Mouse (Mus musculus) embryonic facial prominence, embryonic 10.5 days (tissue): ENCODE measurements around the gene Fmc1. TPM values are rescaled to one million over a fixed set of nuclear protein-coding genes. Genes with fewer than 3 reads are reported as not detected.
"Not testable (repeated sequence)": the region's sequence is repeated elsewhere in the genome, so short reads cannot be mapped to it uniquely, and the experiment has no call there.

Experiments used
- DNase-seq: peaks from one replicate; pipeline ENCODE4 v3.0.0-alpha.2; 2017; ENCODE audit warnings: low spot score
- H3K27ac ChIP-seq: fragments of 300-500 bp; sonication (generic); replicated peaks from 2 replicates; pipeline ENCODE4 v1.5.1; 2016; ENCODE audit warnings: mild to moderate bottlenecking
- H3K27me3 ChIP-seq: fragments of 300-500 bp; sonication (generic); replicated peaks from 2 replicates; pipeline ENCODE4 v1.6.1; 2016; ENCODE audit warnings: low read depth, mild to moderate bottlenecking; ENCODE audit not compliant: poor library complexity, severe bottlenecking
- H3K36me3 ChIP-seq: fragments of 300-500 bp; sonication (generic); replicated peaks from 2 replicates; pipeline ENCODE4 v1.6.1; 2016; ENCODE audit warnings: mild to moderate bottlenecking, moderate library complexity
- H3K4me1 ChIP-seq: fragments of 300-500 bp; sonication (generic); 2 replicates; pipeline ENCODE4 v1.6.1; 2016
- H3K4me3 ChIP-seq: fragments of 300-500 bp; sonication (generic); 2 replicates; pipeline ENCODE4 v1.5.1; 2016; ENCODE audit warnings: mild to moderate bottlenecking, moderate library complexity
- H3K9me3 ChIP-seq: fragments of 300-500 bp; sonication (generic); 2 replicates; pipeline ENCODE4 v1.6.1; 2016; ENCODE audit warnings: mild to moderate bottlenecking
- WGBS: fragments of 180-500 bp; shearing (Covaris S2); methylation state at CpG from one replicate; pipeline ENCODE4 v1.1.7; 2016; 5-methylcytosine and 5-hydroxymethylcytosine counted together
- polyA plus RNA-seq: library from polyadenylated mRNA; unstranded; fragments of >200 nt; fragmentation: Nextera tagmentation; extraction: Ambion mirVana; gene quantifications from 2 replicates; pipeline ENCODE4 v1.2.1, GENCODE M21; 2016

Gene Fmc1
- polyA plus RNA-seq, 1 experiment from 2014 or later = 102 TPM

- Histone ChIP-seq H3K9me3 (no peaks in the 10 kb centered on the region), H3K4me1 (peaks cover 23% of the 10 kb centered on the region), H3K36me3 (peaks cover 18% of the 10 kb centered on the region), H3K4me3 (peak overlapping the region; percentile 90), H3K27ac (no peak overlapping the region), H3K27me3 (no peaks in the 10 kb centered on the region)
- WGBS = 80% methylated on average over 1 of the region's 1 CpGs
- DNase-seq = no peak
These were observed 2.5 kb downstream of the Fmc1 start for GRCm38 (mm10) chr6:38535788-38536187.

GRCm38 (mm10) chr6:38544141-38544540 is 10.8 kb downstream of the Fmc1 start:
- H3K4me1 ChIP-seq, H3K9me3 ChIP-seq: not testable (repeated sequence)
- 95% methylated on average over 5 of the region's 5 CpGs for WGBS

GRCm38 (mm10) chr6:38547005-38547404 is 13.7 kb downstream of the Fmc1 start:
- WGBS = 89% methylated on average over 2 of the region's 2 CpGs
- H3K4me3 ChIP-seq, H3K4me1 ChIP-seq, H3K27me3 ChIP-seq, H3K27ac ChIP-seq, H3K9me3 ChIP-seq, H3K36me3 ChIP-seq, DNase-seq: not testable (repeated sequence)

More at GRCm38 (mm10) chr6:38544141-38544540, 10.8 kb downstream of the Fmc1 start:
- H3K27ac ChIP-seq, H3K27me3 ChIP-seq, H3K4me3 ChIP-seq, DNase-seq: not testable (repeated sequence)
- peaks cover 21% of the 10 kb centered on the region for H3K36me3 ChIP-seq

- Histone ChIP-seq H3K4me1 (peaks cover 6% of the 10 kb centered on the region; the same call in 1 of the 2 replicates), H3K27me3 (no peaks in the 10 kb centered on the region), H3K36me3 (no peaks in the 10 kb centered on the region), H3K27ac (no peak overlapping the region), H3K9me3 (no peaks in the 10 kb centered on the region), H3K4me3 (no peak overlapping the region)
- no peak for DNase-seq
- WGBS = 82% methylated on average over 1 of the region's 1 CpGs
These were observed 14.4 kb downstream of the Fmc1 start for GRCm38 (mm10) chr6:38547707-38548106.

- not testable (repeated sequence) for H3K9me3 ChIP-seq, H3K27me3 ChIP-seq, H3K27ac ChIP-seq, H3K4me3 ChIP-seq, DNase-seq, H3K36me3 ChIP-seq
- peaks cover 12% of the 10 kb centered on the region for H3K4me1 ChIP-seq
- WGBS = 92% methylated on average over 7 of the region's 7 CpGs
These were observed 15.3 kb downstream of the Fmc1 start for GRCm38 (mm10) chr6:38548595-38548994.

- Histone ChIP-seq H3K4me1 (peaks cover 12% of the 10 kb centered on the region), H3K27ac (0 out of 2 replicates have a peak overlapping the region, but pooled peaks have one; percentile 99), H3K4me3 (peak overlapping the region; percentile 86)
- 83% methylated on average over 6 of the region's 6 CpGs for WGBS
- not testable (repeated sequence) for H3K27me3 ChIP-seq, H3K36me3 ChIP-seq, DNase-seq, H3K9me3 ChIP-seq
These were observed 16.5 kb downstream of the Fmc1 start for GRCm38 (mm10) chr6:38549840-38550239.

GRCm38 (mm10) chr6:38550250-38551061 is 17.2 kb downstream of the Fmc1 start:
- Histone ChIP-seq H3K27me3 (no peaks in the 10 kb centered on the region), H3K27ac (peak overlapping the region; percentile 99), H3K4me3 (peak overlapping the region; percentile 86), H3K36me3 (peaks cover 12% of the 10 kb centered on the region), H3K4me1 (peaks cover 12% of the 10 kb centered on the region), H3K9me3 (no peaks in the 10 kb centered on the region)
- no peak for DNase-seq
- WGBS = 10% methylated on average over 28 of the region's 28 CpGs

GRCm38 (mm10) chr6:38551062-38551988 is 18.0 kb downstream of the Fmc1 start, which contains the start of gene Luc7l2:
TSS of gene Luc7l2 (plus strand) at chr6:38551334.
- peaks cover 21% of the 10 kb centered on the region for H3K36me3 ChIP-seq
- H3K4me3 ChIP-seq = peak within 1 kb of the TSS; percentile 86
- under 1% methylated on average over 98 of the region's 98 CpGs for WGBS
- peak within 1 kb of the TSS; percentile 99 for H3K27ac ChIP-seq
- no peaks in the 10 kb centered on the region for H3K9me3 ChIP-seq
- H3K27me3 ChIP-seq = no peaks in the 10 kb centered on the region
- DNase-seq = peak; percentile 98
- peaks cover 12% of the 10 kb centered on the region for H3K4me1 ChIP-seq

GRCm38 (mm10) chr6:38551989-38552635 is 18.8 kb downstream of the Fmc1 start:
- H3K9me3 ChIP-seq = no peaks in the 10 kb centered on the region
- no peaks in the 10 kb centered on the region for H3K27me3 ChIP-seq
- DNase-seq = peak; percentile 99
- H3K4me1 ChIP-seq = peaks cover 12% of the 10 kb centered on the region
- H3K27ac ChIP-seq = peak overlapping the region; percentile 99
- peak overlapping the region; percentile 86 for H3K4me3 ChIP-seq
- H3K36me3 ChIP-seq = peaks cover 26% of the 10 kb centered on the region
- WGBS = under 1% methylated on average over 32 of the region's 32 CpGs

- no peak for DNase-seq
- no peaks in the 10 kb centered on the region for H3K27me3 ChIP-seq
- peaks cover 32% of the 10 kb centered on the region for H3K36me3 ChIP-seq
- H3K9me3 ChIP-seq = no peaks in the 10 kb centered on the region
- peaks cover 12% of the 10 kb centered on the region for H3K4me1 ChIP-seq
- WGBS = 28% methylated on average over 5 of the region's 5 CpGs
- H3K27ac ChIP-seq = peak overlapping the region; percentile 99
- peak overlapping the region; percentile 86 for H3K4me3 ChIP-seq
These were observed 19.3 kb downstream of the Fmc1 start for GRCm38 (mm10) chr6:38552636-38553000.

- H3K4me1 ChIP-seq = no peaks in the 10 kb centered on the region
- no peak for DNase-seq
- WGBS = 88% methylated on average over 2 of the region's 2 CpGs
- H3K9me3 ChIP-seq = no peaks in the 10 kb centered on the region
- H3K36me3 ChIP-seq = peaks cover 96% of the 10 kb centered on the region
- no peak overlapping the region for H3K27ac ChIP-seq
- no peak overlapping the region for H3K4me3 ChIP-seq
- no peaks in the 10 kb centered on the region for H3K27me3 ChIP-seq
These were observed 42.8 kb downstream of the Fmc1 start for GRCm38 (mm10) chr6:38576096-38576495.
